Mouse (Mus musculus) bone marrow, adult 2 months (tissue): Measurements from ENCODE around the gene Gm16368. TPM values are rescaled to one million over a fixed set of nuclear protein-coding genes. Genes with fewer than 3 reads are reported as not detected.
"Not testable (repeated sequence)": the region's sequence is repeated elsewhere in the genome, so short reads cannot be mapped to it uniquely, and the experiment has no call there.

Experiments
- H3K27ac ChIP-seq: fragments of 200-500 bp; 2 replicates; pipeline ENCODE4 v1.5.1; 2012; ENCODE audit warnings: low read depth, mild to moderate bottlenecking, control low read depth, inconsistent platforms, low read length; ENCODE audit not compliant: control insufficient read depth, poor library complexity, insufficient read depth
- H3K4me1 ChIP-seq: fragments of 200-500 bp; 2 replicates; pipeline ENCODE4 v1.6.1; 2011; ENCODE audit warnings: low read length; ENCODE audit not compliant: control insufficient read depth, insufficient read depth
- H3K4me3 ChIP-seq: fragments of 200-500 bp; replicated peaks from 2 replicates; pipeline ENCODE3; 2011; ENCODE audit warnings: mild to moderate bottlenecking, low read depth, low read length, control low read depth; ENCODE audit not compliant: control insufficient read depth
- WGBS: fragments of 180-500 bp; shearing (Covaris S2); methylation state at CpG from one replicate; pipeline ENCODE4 v1.1.7; 2018; 5-methylcytosine and 5-hydroxymethylcytosine counted together
- polyA plus RNA-seq: library from polyadenylated mRNA; stranded (reverse); fragments of >200 nt; gene quantifications from 2 replicates; pipeline ENCODE4 v1.2.4, GENCODE M21; 2011; ENCODE audit warnings: low replicate concordance; ENCODE audit not compliant: missing spikeins, insufficient read depth, insufficient read length

Gm16368 gene
- not detected in 2 replicates for polyA plus RNA-seq

GRCm38 (mm10) chr12:88083397-88083796, at the start of gene Gm16368:
Gene Gm16368 (plus strand): TSS chr12:88083697.
- H3K4me3 ChIP-seq, H3K4me1 ChIP-seq, H3K27ac ChIP-seq: not testable (repeated sequence)
- 78% methylated on average over 1 of the region's 1 CpGs for WGBS

- H3K4me3 ChIP-seq, H3K27ac ChIP-seq: not testable (repeated sequence)
Measured at GRCm38 (mm10) chr12:88039062-88039461, 44.4 kb upstream of the Gm16368 start.

GRCm38 (mm10) chr12:88039703-88040102, 43.8 kb upstream of the Gm16368 start:
- H3K27ac ChIP-seq, H3K4me3 ChIP-seq, H3K4me1 ChIP-seq: not testable (repeated sequence)
- WGBS: 83% methylated on average over 1 of the region's 1 CpGs

More at GRCm38 (mm10) chr12:88039062-88039461, 44.4 kb upstream of the Gm16368 start:
- H3K4me1 ChIP-seq: not testable (repeated sequence)

- WGBS: 52% methylated on average over 1 of the region's 1 CpGs
- not testable (repeated sequence) for H3K4me3 ChIP-seq, H3K4me1 ChIP-seq, H3K27ac ChIP-seq
Measured at GRCm38 (mm10) chr12:88045226-88045625, 38.3 kb upstream of the Gm16368 start.

Other genes with a start within 250 kb of the Gm16368 start
- gene Gm2001, start 241.4 kb upstream of the Gm16368 start, polyA plus RNA-seq: not detected in 2 replicates
- gene Gm2016, start 209.6 kb upstream of the Gm16368 start, polyA plus RNA-seq: not detected in 2 replicates
- gene Gm2022, start 188.3 kb upstream of the Gm16368 start, polyA plus RNA-seq: not detected in 2 replicates
- gene Gm2035, start 163.8 kb upstream of the Gm16368 start, polyA plus RNA-seq: not detected in 2 replicates
- gene Gm2042, start 129.6 kb upstream of the Gm16368 start, polyA plus RNA-seq: 0.74 TPM in 1 of 2 replicates, not detected in the other
- gene Gm2075, start 71.8 kb upstream of the Gm16368 start, polyA plus RNA-seq: not detected in 2 replicates
- gene Gm6803, start 64.9 kb upstream of the Gm16368 start, polyA plus RNA-seq: not detected in 2 replicates
- not detected in 2 replicates for gene Gm2056, start 56.7 kb upstream of the Gm16368 start, polyA plus RNA-seq
- not detected in 2 replicates for gene Gm10436, start 98.4 kb downstream of the Gm16368 start, polyA plus RNA-seq
- gene Gm8332, start 166.4 kb downstream of the Gm16368 start, polyA plus RNA-seq: not detected in 2 replicates
- not detected in 2 replicates for gene Gm5662, start 190.8 kb downstream of the Gm16368 start, polyA plus RNA-seq
- gene Gm5039, start 240.3 kb downstream of the Gm16368 start, polyA plus RNA-seq: not detected in 2 replicates